Mouse (Mus musculus) intestine, embryonic 16.5 days (tissue): ENCODE results near the gene Setd5. TPM values are rescaled to one million over a fixed set of nuclear protein-coding genes. Genes with fewer than 3 reads are reported as not detected.

Experiments
- ATAC-seq: fragments of 200-750 bp; cut with Nextera tagmentation; 2 replicates; pipeline ENCODE4 v1.8.0; 2017; ENCODE audit warnings: moderate TSS enrichment, moderate library complexity
- H3K27ac ChIP-seq: fragments of 300-500 bp; sonication (generic); 2 replicates; pipeline ENCODE4 v1.5.1; 2014; ENCODE audit warnings: mild to moderate bottlenecking, low read length
- H3K27me3 ChIP-seq: fragments of 300-500 bp; sonication (generic); replicated peaks from 2 replicates; pipeline ENCODE4 v1.6.1; 2014; ENCODE audit warnings: low read length, control low read depth, mixed read lengths; ENCODE audit not compliant: control insufficient read depth, insufficient read depth
- H3K36me3 ChIP-seq: fragments of 300-500 bp; sonication (generic); 2 replicates; pipeline ENCODE4 v1.6.1; 2014; ENCODE audit warnings: low read length, control low read depth; ENCODE audit not compliant: control insufficient read depth, insufficient read depth
- H3K4me1 ChIP-seq: fragments of 300-500 bp; sonication (generic); 2 replicates; pipeline ENCODE4 v1.6.1; 2014; ENCODE audit warnings: low read length, control low read depth, mixed read lengths; ENCODE audit not compliant: control insufficient read depth, insufficient read depth
- H3K4me2 ChIP-seq: fragments of 300-500 bp; sonication (generic); 2 replicates; pipeline ENCODE4 v1.6.1; 2014; ENCODE audit warnings: low read depth, low read length, control low read depth
- H3K4me3 ChIP-seq: fragments of 300-500 bp; sonication (generic); 2 replicates; pipeline ENCODE4 v1.5.1; 2014; ENCODE audit warnings: mild to moderate bottlenecking, low read length
- H3K9ac ChIP-seq: fragments of 300-500 bp; sonication (generic); 2 replicates; pipeline ENCODE4 v1.6.1; 2014; ENCODE audit warnings: low read depth, low read length
- H3K9me3 ChIP-seq: fragments of 300-500 bp; sonication (generic); 2 replicates; pipeline ENCODE4 v1.6.1; 2016; ENCODE audit warnings: low read length, control low read depth; ENCODE audit not compliant: control insufficient read depth
- WGBS: fragments of 180-500 bp; shearing (Covaris S2); extraction: QIAGEN DNeasy Blood & Tissue Kit; methylation state at CpG from one replicate; pipeline ENCODE4 v1.1.7; 2014; 5-methylcytosine and 5-hydroxymethylcytosine counted together
- polyA plus RNA-seq: library from polyadenylated mRNA; unstranded; fragments of >200 nt; fragmentation: Nextera tagmentation; extraction: Ambion mirVana; gene quantifications from 2 replicates; pipeline ENCODE4 v1.2.1, GENCODE M21; 2015

Gene Setd5
- polyA plus RNA-seq, 1 experiment from 2014 or later, result 61.2 TPM

DNA sequence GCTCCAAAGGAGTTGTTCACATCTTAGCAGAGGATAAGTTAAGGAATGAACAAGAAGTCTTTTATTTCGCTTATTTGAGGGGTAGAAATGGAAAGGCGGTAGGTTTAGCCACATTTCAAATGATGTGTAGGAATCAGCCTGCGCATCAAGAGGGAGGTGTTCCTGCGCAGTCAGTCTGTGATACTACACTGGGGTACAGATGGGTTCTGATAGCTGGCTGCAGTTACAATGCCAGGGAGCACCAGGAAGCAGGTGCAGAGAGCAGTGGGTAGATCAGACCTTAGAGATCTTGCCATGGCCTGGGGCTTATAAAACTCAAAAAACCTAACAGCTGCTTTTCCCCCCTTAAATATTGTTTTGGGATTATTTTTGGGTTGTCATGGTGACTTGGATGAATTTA is 68.1 kb downstream of the Setd5 start:
- Histone ChIP-seq H3K36me3 (peaks cover 24% of the 10 kb centered on the region), H3K4me3 (no peak overlapping the region), H3K4me2 (no peak overlapping the region), H3K9me3 (no peaks in the 10 kb centered on the region), H3K9ac (no peak overlapping the region), H3K27me3 (no peaks in the 10 kb centered on the region), H3K27ac (no peak overlapping the region), H3K4me1 (peaks cover 6% of the 10 kb centered on the region; the same call in 1 of the 2 replicates)
- WGBS, result 95% methylated on average over 4 of the region's 4 CpGs
- no peak for ATAC-seq

DNA sequence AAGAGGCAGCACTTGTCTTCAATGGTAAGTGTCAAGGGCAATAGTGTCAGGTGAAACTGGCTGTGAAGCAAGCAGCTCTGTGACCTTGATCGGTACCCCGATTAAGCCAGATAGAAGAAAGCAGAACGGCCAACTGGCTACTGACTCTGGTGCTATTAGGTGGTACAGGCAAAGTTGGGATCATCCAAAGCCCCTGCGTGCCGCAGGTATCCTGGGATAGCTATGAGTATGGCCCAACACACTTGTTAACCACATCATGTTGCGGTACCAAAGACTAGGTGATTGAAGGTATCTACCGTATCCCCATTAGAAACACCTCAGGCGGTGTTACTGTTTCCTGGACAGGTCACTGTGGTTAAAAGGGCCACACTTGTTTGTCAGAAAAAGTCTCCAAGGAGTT is 76.9 kb downstream of the Setd5 start:
- Histone ChIP-seq H3K4me1 (no peaks in the 10 kb centered on the region), H3K9me3 (no peaks in the 10 kb centered on the region), H3K27me3 (no peaks in the 10 kb centered on the region), H3K4me2 (no peak overlapping the region), H3K27ac (no peak overlapping the region), H3K9ac (no peak overlapping the region), H3K4me3 (no peak overlapping the region), H3K36me3 (peaks cover 35% of the 10 kb centered on the region)
- ATAC-seq, result no peak
- WGBS, result 98% methylated on average over 8 of the region's 8 CpGs

DNA sequence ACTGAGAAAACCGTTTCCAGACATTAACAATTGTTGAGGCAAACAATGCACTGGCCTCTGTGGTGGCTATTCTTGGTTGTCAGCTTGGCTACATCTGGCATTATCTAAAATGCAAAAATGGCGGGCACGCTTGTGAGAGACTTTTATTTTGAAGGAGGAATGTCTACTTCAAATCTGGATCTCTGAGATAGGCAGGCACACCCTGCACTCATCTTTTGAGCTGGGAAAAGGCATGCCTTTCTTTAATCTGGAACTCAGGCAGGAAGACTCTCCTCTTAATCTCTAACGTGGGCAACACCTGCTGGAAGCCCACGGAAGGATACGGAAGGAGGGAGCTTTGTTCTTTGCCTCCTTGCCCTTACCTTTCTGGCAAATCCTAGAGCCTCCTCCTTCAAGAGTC is 77.7 kb downstream of the Setd5 start:
- Histone ChIP-seq H3K4me3 (no peak overlapping the region), H3K9ac (no peak overlapping the region), H3K27me3 (no peaks in the 10 kb centered on the region), H3K4me2 (no peak overlapping the region), H3K9me3 (no peaks in the 10 kb centered on the region), H3K27ac (no peak overlapping the region), H3K36me3 (peaks cover 28% of the 10 kb centered on the region), H3K4me1 (no peaks in the 10 kb centered on the region)
- 85% methylated on average over 6 of the region's 6 CpGs for WGBS
- ATAC-seq, result no peak

DNA sequence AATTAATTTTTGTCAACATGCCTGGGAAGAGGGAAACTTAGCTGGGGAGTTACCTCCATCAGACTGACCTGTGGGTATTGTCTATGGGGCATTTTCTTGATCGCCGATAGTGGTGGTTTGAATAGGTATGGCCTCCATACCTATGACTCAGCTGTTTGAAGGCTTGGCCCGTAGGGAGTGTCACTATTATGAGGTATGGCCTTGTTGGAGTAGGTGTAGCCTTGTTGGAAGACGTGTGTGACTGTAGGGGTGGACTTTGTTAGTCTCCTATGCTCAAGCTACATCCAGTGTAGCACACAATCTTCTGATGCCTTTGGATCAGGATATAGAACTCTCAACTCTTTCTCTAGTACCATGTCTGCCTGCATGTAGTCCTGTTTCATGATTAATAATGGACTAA is 78.9 kb downstream of the Setd5 start:
- Histone ChIP-seq H3K36me3 (peaks cover 24% of the 10 kb centered on the region), H3K4me3 (no peak overlapping the region), H3K9ac (no peak overlapping the region), H3K9me3 (no peaks in the 10 kb centered on the region), H3K4me1 (no peaks in the 10 kb centered on the region), H3K27ac (no peak overlapping the region), H3K27me3 (no peaks in the 10 kb centered on the region), H3K4me2 (no peak overlapping the region)
- ATAC-seq, result no peak
- WGBS, result 76% methylated on average over 4 of the region's 4 CpGs

DNA sequence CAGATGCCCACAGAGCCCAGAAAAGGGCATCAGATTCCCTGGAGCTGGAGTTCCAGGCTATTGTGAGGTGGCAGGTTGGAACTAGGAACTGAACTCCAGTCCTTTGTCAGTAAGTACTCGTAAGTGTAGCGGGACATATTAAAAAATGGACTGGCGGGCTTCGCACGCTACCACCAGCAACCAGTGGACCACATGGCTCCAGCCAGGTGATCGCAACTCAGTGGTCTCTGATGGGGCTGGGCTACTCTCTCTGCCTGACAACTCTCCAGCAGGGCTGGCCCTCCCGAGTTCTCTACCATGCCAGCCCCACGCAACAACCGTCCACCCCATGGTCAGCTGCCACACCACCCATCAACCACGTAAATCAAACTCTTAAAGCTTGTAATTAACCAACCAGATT is 82.9 kb downstream of the Setd5 start:
- Histone ChIP-seq H3K9me3 (no peaks in the 10 kb centered on the region), H3K4me3 (no peak overlapping the region), H3K36me3 (peaks cover 2% of the 10 kb centered on the region; the same call in 1 of the 2 replicates), H3K4me2 (no peak overlapping the region), H3K27me3 (no peaks in the 10 kb centered on the region), H3K4me1 (no peaks in the 10 kb centered on the region), H3K9ac (no peak overlapping the region), H3K27ac (no peak overlapping the region)
- no peak for ATAC-seq
- WGBS, result 93% methylated on average over 10 of the region's 10 CpGs

DNA sequence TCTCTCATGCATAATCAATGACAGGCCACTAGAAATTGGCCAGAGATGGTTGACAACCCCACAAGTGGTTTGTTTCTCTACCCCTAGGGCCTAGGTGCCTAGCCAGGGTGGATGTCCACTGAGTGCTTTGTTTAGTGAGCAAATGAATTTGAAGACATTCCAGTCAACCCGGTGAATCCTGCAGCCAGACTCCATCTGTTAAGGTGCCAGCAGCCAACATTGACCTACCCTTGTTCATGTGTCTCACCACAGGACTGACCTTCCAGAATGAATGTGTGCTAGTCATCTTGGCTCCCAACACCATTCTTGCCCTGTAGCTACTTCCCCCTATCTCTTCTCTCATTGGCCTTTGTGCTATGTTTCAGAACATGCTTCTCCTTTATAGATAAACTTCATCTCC is 84.8 kb downstream of the Setd5 start:
- Histone ChIP-seq H3K9ac (no peak overlapping the region), H3K27ac (no peak overlapping the region), H3K4me2 (no peak overlapping the region), H3K4me1 (0 out of 2 replicates have a peak, but pooled peaks cover 3% of the 10 kb centered on the region), H3K36me3 (peaks cover 2% of the 10 kb centered on the region; the same call in 1 of the 2 replicates), H3K27me3 (no peaks in the 10 kb centered on the region), H3K9me3 (no peaks in the 10 kb centered on the region), H3K4me3 (no peak overlapping the region)
- no peak for ATAC-seq
- WGBS, result 77% methylated on average over 1 of the region's 1 CpGs

DNA sequence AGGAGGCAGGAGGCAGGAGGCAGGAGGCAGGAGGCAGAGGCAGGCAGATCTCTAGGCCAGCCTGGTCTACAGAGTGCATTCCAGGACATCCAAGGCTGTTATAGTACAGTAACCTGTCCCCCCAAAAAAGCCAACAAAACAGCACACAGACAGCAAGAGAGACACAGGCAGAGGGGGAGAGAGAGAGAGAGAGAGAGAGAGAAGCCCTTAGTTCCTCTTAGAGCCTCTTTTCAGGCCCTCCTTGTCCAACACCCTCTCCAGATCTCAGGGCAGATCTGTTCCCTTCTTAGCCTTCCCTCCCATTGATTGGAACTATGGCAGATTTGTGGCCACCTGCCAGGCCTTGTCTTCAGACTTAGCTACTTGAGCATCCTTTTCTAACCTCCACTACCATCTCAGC is 86.3 kb downstream of the Setd5 start:
- Histone ChIP-seq H3K27me3 (no peaks in the 10 kb centered on the region), H3K9me3 (no peaks in the 10 kb centered on the region), H3K4me1 (0 out of 2 replicates have a peak, but pooled peaks cover 6% of the 10 kb centered on the region), H3K9ac (no peak overlapping the region), H3K27ac (no peak overlapping the region), H3K4me3 (no peak overlapping the region), H3K4me2 (no peak overlapping the region), H3K36me3 (no peaks in the 10 kb centered on the region; the same call in 1 of the 2 replicates)
- ATAC-seq, result no peak

DNA sequence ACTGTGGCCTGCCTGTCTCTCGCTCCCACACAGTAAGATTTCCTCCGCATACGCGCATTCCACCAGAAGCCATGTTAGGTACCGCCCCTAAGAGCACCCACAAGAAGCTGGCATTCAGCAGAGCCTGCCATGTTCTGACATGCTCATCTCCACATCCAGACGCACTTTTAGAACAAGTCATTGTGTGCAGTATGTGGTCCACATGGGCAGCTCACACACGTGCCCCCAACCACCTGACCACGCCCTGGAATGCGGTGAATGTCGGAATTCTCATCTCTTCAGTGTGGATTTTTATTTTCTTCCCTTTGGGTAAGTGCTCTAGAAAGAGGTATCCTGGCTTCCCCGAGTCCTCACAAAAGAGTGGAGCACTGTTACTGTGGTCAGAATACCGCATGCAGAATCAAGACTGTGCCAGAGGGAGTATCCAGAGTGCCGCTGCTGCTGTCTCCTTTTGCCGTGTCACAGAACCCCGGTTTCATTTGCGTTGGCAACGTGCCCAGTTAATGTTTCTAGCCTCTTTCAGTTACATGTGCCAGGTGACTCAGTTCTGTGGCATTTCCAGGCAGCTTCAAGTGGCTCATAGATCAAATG is 89.6 kb downstream of the Setd5 start:
- H3K4me1 ChIP-seq, result 0 out of 2 replicates have a peak, but pooled peaks cover 6% of the 10 kb centered on the region
- peak overlapping the region; percentile 4; the same call in 1 of the 2 replicates for H3K4me2 ChIP-seq
- WGBS, result 53% methylated on average over 17 of the region's 17 CpGs
- ATAC-seq, result peak; percentile 80
- H3K9ac ChIP-seq, result no peak overlapping the region
- H3K9me3 ChIP-seq, result no peaks in the 10 kb centered on the region
- no peak overlapping the region for H3K27ac ChIP-seq
- H3K36me3 ChIP-seq, result no peaks in the 10 kb centered on the region
- H3K27me3 ChIP-seq, result no peaks in the 10 kb centered on the region
- H3K4me3 ChIP-seq, result no peak overlapping the region

DNA sequence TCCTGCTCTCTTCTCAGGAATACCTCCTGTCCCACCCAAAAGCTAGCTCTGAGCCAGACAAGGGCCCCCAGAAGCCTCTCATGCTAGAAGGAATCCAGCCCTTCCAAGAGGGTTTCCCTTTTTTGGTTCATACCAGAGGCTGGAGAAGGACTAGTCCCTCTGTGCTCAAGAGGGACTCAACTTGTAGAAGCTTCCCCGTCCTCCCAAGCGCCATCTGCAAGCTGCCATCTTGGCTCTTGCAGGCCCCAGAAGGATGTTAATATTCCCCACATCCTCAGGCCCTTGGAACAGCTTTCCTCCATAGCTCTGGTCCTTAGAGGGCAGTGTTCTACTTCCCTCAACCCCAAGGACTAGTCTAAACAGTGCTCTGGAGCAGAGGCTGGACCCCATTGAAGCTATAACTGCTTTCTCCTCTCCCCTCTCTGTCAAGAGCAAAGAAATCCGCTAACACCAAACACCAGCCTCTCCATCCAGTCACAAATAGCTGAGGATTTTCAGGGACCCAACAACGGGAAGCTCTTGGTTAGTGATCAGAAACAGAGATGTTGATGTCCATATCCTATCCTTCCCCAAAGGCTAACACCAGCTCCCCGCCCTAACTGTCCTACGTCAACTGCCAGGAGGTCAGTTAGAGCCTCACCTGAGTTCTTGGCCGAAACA is 91.3 kb downstream of the Setd5 start:
- 0 out of 2 replicates have a peak, but pooled peaks cover 6% of the 10 kb centered on the region for H3K4me1 ChIP-seq
- H3K4me2 ChIP-seq, result no peak overlapping the region
- no peak for ATAC-seq
- 88% methylated on average over 7 of the region's 7 CpGs for WGBS
- H3K9ac ChIP-seq, result no peak overlapping the region
- H3K4me3 ChIP-seq, result no peak overlapping the region
- no peaks in the 10 kb centered on the region for H3K27me3 ChIP-seq
- no peaks in the 10 kb centered on the region for H3K36me3 ChIP-seq
- H3K9me3 ChIP-seq, result no peaks in the 10 kb centered on the region
- no peak overlapping the region for H3K27ac ChIP-seq
